Mouse (Mus musculus): Measurements from ENCODE around the gene Usp12. TPM values are rescaled to one million over a fixed set of nuclear protein-coding genes. Genes with fewer than 3 reads are reported as not detected.

Usp12 gene
- polyA plus RNA-seq, 1 experiment from 2014 or later, result 21.0 TPM

DNA sequence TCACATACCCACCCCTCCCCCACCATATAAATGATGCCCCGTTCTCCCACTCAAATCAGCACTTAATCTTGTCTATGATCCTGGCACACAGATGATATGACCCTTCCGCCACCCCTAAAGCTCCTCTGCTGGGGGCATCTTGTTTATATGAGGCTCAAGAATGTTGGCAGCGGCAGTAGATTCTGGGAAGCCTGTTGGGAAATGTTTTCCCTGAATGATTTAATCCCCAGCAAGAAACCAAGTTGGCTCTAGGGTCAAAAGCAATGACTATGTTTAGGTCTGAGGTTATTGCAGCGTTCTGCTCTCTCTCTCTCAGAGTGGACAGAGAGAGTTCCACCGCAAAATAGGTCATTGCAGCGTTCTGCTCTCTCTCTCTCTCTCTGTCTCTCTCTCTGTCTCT lies 89.4 kb downstream of the Usp12 start:
- no peak for ATAC-seq (ENCODE audit: low FRiP score)
- Histone ChIP-seq H3K4me1 (0 out of 2 replicates have a peak, but pooled peaks cover 5% of the 10 kb centered on the region), H3K36me3 (no peaks in the 10 kb centered on the region), H3K4me2 (replicated peaks) (no peak overlapping the region), H3K27me3 (no peaks in the 10 kb centered on the region), H3K9ac (no peak overlapping the region), H3K4me3 (no peak overlapping the region), H3K9me3 (replicated peaks) (no peaks in the 10 kb centered on the region; the same call in 1 of the 2 replicates), H3K27ac (no peak overlapping the region)
- 87% methylated on average over 6 of the region's 6 CpGs for WGBS

DNA sequence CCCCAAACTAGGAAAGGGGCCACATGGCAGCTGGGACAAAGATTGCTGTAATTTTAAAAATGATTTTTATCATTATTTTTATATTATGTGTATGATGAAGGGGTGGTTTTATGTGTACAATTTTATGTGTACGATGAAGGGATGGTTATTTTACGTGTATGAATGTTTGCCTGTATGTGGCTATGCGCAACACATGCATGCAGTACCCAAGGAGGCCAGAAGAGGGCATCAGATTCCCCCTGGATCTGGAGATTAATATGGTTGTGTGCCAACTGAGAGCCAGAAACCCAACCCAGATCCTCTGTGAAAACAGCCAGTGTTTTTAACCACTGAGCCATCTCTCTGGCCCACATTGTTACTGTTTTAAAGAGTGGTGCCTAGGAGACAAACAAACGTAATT lies 90.6 kb downstream of the Usp12 start:
- Histone ChIP-seq H3K9ac (no peak overlapping the region), H3K27ac (no peak overlapping the region), H3K27me3 (no peaks in the 10 kb centered on the region), H3K4me1 (0 out of 2 replicates have a peak, but pooled peaks cover 2% of the 10 kb centered on the region), H3K4me3 (no peak overlapping the region), H3K36me3 (no peaks in the 10 kb centered on the region), H3K9me3 (replicated peaks) (no peaks in the 10 kb centered on the region; the same call in 1 of the 2 replicates), H3K4me2 (replicated peaks) (no peak overlapping the region)
- ATAC-seq (ENCODE audit: low FRiP score), result no peak
- WGBS, result 90% methylated on average over 4 of the region's 4 CpGs

DNA sequence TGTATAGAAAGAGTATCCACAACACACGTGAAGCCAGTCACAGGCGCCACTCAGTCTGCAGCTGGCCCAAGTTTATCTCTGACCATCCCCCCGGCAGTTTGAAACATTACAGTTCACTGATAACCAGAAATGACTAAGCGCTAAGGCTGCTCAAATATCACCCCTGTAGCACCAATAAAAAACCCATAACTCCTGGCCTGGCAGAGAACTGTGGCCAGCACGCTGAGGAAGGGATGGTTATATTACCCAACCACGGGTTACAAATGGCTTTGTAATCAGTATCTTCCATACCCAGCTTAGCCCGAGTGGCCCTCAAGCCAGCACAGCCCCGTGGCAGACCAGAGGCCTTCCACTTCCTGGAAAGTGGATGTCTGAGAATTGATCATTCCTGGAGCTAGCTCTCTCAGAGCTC lies 91.1 kb downstream of the Usp12 start:
- Histone ChIP-seq H3K9ac (no peak overlapping the region), H3K4me2 (replicated peaks) (no peak overlapping the region), H3K36me3 (no peaks in the 10 kb centered on the region), H3K27ac (no peak overlapping the region), H3K9me3 (replicated peaks) (no peaks in the 10 kb centered on the region; the same call in 1 of the 2 replicates), H3K4me3 (no peak overlapping the region), H3K27me3 (no peaks in the 10 kb centered on the region), H3K4me1 (0 out of 2 replicates have a peak, but pooled peaks cover 2% of the 10 kb centered on the region)
- ATAC-seq (ENCODE audit: low FRiP score), result no peak
- 89% methylated on average over 8 of the region's 8 CpGs for WGBS

DNA sequence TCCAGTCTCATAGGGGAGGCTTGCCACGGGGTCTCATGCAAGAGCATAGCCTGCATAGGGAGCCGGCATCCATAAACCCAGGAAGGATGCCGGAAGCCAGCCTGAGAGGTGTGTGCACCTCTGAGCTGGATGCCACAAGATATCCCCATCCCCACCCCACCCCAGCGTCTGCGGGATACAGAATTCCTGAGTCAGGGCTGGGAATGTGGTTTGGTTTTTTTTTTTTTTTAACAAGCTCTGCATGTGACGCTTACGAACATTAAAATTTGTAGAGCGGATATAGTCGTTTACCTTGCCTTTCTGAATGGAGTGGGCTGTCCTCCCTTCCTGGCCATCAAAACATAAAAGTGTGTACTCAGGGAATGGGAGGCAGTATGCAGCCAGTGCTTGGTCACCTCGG lies 94.7 kb downstream of the Usp12 start:
- H3K27me3 ChIP-seq, result no peaks in the 10 kb centered on the region
- no peak overlapping the region for H3K4me2 ChIP-seq (replicated peaks)
- no peaks in the 10 kb centered on the region; the same call in 1 of the 2 replicates for H3K9me3 ChIP-seq (replicated peaks)
- no peaks in the 10 kb centered on the region for H3K4me1 ChIP-seq
- WGBS, result 87% methylated on average over 10 of the region's 10 CpGs
- no peak overlapping the region for H3K4me3 ChIP-seq
- no peaks in the 10 kb centered on the region for H3K36me3 ChIP-seq
- H3K9ac ChIP-seq, result no peak overlapping the region
- no peak overlapping the region for H3K27ac ChIP-seq
- no peak for ATAC-seq (ENCODE audit: low FRiP score)

DNA sequence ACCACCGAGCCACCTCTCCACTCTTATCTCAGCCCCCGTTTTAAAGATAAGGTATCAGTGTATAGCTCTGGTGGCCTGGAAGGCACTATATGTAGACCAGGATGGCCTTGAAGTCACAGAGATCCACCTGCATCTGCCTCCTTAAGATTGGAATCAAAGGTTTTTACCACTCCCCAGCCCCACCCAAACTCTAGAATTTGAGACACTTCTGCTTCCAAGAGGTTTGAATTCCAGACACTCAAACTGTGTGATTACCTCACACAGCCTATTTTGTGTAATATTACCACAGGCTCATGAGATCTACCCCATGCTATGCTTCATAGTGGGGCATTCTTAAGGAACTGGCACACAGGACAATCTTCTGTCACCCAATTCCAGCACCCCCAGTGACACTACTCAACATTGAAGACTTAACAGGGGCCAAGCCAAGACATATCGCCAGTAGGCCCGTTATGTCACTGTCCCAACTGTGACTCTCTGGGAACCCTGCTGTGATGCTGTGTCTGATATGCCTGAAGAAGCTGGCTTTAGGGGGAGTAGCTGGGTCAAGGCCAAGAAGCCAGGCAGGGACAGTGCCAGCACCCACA lies 95.3 kb downstream of the Usp12 start:
- Histone ChIP-seq H3K9me3 (replicated peaks) (no peaks in the 10 kb centered on the region; the same call in 1 of the 2 replicates), H3K27me3 (no peaks in the 10 kb centered on the region), H3K27ac (no peak overlapping the region), H3K4me2 (replicated peaks) (no peak overlapping the region), H3K9ac (no peak overlapping the region), H3K36me3 (no peaks in the 10 kb centered on the region), H3K4me1 (no peaks in the 10 kb centered on the region), H3K4me3 (no peak overlapping the region)
- 93% methylated on average over 4 of the region's 4 CpGs for WGBS
- no peak for ATAC-seq (ENCODE audit: low FRiP score)

DNA sequence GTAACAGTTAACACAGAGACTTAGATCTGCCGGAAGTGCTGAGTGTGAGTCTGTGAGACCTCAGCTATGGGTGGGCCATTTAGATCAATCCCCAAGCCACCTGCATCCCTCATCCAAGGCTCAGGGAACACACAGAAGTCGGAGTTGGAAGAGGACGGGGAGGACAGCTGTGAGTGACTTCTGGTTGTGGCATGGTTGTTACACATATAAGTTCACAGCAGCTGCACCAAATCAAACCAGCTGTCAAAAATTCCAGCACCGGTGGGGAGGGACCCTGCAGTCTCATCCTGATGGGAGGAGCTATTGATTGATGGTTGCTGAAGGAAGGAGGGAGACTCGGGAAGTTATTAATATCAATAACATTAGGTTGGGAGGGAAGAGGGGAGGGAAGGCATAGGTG lies 99.3 kb downstream of the Usp12 start:
- no peak overlapping the region for H3K9ac ChIP-seq
- WGBS, result 70% methylated on average over 5 of the region's 5 CpGs
- no peak overlapping the region for H3K27ac ChIP-seq
- H3K9me3 ChIP-seq (replicated peaks), result no peaks in the 10 kb centered on the region
- no peak overlapping the region for H3K4me2 ChIP-seq (replicated peaks)
- peaks cover 3% of the 10 kb centered on the region; the same call in 1 of the 2 replicates for H3K4me1 ChIP-seq
- no peak for ATAC-seq (ENCODE audit: low FRiP score)
- no peaks in the 10 kb centered on the region for H3K36me3 ChIP-seq
- H3K27me3 ChIP-seq, result no peaks in the 10 kb centered on the region
- H3K4me3 ChIP-seq, result no peak overlapping the region

DNA sequence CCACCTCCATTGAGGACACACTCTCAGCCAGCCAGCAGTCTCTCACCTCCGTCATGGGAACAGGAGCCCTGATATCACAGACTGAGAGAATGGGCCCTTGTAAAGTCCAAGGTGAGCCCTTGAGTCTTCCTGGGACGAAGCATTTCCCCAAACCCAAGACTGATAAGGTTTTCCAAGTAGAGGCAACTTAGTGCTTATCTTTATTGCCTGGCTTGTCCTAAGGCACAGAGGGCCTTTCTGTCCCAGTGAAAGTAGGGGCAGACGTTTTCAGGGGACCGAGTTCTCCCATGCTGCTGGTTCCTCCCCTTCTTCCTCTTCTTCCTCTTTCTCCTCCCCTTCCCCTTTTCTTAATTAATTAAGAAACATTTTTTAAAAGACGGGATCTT lies 101.8 kb downstream of the Usp12 start:
- Histone ChIP-seq H3K9ac (no peak overlapping the region), H3K36me3 (no peaks in the 10 kb centered on the region), H3K9me3 (replicated peaks) (no peaks in the 10 kb centered on the region), H3K4me1 (peaks cover 6% of the 10 kb centered on the region; the same call in 1 of the 2 replicates), H3K27me3 (0 out of 2 replicates have a peak, but pooled peaks cover 2% of the 10 kb centered on the region), H3K4me3 (no peak overlapping the region), H3K27ac (no peak overlapping the region), H3K4me2 (replicated peaks) (no peak overlapping the region)
- ATAC-seq (ENCODE audit: low FRiP score), result no peak
- WGBS, result 73% methylated on average over 5 of the region's 5 CpGs

DNA sequence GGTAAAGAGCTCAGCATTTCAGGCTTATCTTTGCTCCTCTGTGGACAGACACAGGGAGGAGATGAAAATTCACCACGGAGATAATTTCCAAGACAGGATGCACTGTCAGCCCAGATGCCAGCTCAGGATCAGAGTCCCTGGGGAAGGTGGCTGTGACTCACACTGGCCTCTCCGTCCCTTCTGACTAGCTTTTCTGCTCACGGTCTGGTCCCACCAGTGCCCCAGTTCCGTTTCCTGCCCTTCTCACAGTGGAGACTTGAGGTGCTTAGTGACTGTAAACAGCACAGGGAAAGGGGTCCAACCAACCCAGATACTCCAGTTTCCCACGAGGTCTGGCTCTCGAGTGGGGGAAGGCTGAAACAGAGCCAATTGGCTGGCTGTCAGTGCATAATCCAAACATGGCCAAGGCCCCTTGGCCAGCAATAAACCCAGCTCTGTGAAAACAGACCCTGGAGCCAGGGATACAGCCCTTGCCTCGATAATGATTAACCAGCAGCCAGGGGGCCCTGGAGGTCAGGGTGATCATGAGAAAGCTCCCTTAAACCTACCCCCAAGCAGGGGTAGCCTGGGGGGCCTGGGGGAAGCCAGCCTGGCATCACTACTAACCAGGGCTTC lies 102.3 kb downstream of the Usp12 start:
- Histone ChIP-seq H3K4me1 (peaks cover 7% of the 10 kb centered on the region; the same call in 1 of the 2 replicates), H3K27me3 (0 out of 2 replicates have a peak, but pooled peaks cover 2% of the 10 kb centered on the region), H3K27ac (no peak overlapping the region), H3K36me3 (no peaks in the 10 kb centered on the region), H3K9me3 (replicated peaks) (no peaks in the 10 kb centered on the region), H3K4me2 (replicated peaks) (no peak overlapping the region), H3K9ac (no peak overlapping the region), H3K4me3 (no peak overlapping the region)
- 55% methylated on average over 7 of the region's 7 CpGs for WGBS
- ATAC-seq (ENCODE audit: low FRiP score), result no peak

DNA sequence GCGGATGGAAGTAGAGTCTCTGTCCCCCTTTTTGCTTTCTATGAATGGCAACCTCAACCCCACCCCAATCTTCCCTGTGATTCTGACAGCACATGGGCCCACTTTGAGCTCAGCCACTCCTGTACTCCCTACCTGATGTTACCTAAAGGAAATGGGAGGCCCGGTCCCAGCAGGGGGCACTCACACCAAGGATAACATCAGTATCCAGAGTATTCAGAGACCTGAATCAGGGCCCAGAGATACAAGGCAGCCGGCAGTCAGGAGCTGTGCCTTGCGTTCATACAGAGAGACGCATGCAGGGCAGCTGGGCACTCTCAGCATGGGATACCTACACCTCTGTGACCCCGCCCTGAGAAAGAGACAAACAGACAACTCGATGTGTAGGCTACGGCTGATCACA lies 103.1 kb downstream of the Usp12 start:
- Histone ChIP-seq H3K9ac (no peak overlapping the region), H3K27ac (no peak overlapping the region), H3K4me2 (replicated peaks) (no peak overlapping the region), H3K36me3 (no peaks in the 10 kb centered on the region), H3K4me3 (no peak overlapping the region), H3K4me1 (peaks cover 7% of the 10 kb centered on the region; the same call in 1 of the 2 replicates), H3K9me3 (replicated peaks) (no peaks in the 10 kb centered on the region), H3K27me3 (0 out of 2 replicates have a peak, but pooled peaks cover 2% of the 10 kb centered on the region)
- no peak for ATAC-seq (ENCODE audit: low FRiP score)
- WGBS, result 72% methylated on average over 8 of the region's 8 CpGs

DNA sequence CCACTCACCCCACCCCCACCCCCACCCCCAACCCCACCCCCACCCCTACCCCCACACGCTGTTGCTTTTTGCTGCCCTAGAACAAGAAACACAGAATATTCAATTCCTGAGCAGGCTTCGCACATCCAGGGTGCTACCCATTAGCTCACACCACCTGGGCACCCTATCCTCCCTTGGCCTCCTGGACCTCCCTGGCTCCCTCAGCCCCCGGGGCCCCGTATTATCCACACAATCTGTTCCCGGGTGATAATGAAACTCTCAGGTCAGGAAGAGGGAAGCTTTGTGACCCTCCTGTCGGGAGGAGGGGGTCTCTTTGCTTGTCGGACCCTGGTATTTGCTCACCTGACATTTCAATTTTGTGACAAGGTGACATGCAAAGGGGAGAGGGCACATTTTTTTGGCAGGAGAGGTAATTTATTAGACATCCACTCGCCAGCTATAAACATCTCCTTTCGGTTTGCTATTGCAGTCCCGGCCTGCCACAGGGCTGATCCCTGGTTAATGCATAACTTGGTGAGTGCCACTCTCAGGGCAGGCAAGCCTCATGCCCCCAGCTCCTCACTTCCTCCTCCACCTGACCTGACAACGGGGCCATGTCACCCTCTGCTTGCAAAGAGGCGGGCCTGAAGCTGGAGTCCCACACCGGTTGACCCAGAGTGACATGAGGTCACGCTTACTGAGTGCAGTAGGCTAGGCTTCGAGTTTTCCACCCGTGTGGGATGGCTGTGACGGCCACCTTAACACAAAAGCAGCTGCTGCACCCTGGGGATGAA lies 107.1 kb downstream of the Usp12 start:
- Histone ChIP-seq H3K27me3 (0 out of 2 replicates have a peak, but pooled peaks cover 2% of the 10 kb centered on the region), H3K36me3 (no peaks in the 10 kb centered on the region), H3K27ac (no peak overlapping the region), H3K4me2 (replicated peaks) (no peak overlapping the region), H3K4me3 (no peak overlapping the region), H3K9ac (no peak overlapping the region), H3K9me3 (replicated peaks) (no peaks in the 10 kb centered on the region), H3K4me1 (peaks cover 10% of the 10 kb centered on the region; the same call in 1 of the 2 replicates)
- ATAC-seq (ENCODE audit: low FRiP score), result no peak
- WGBS, result 39% methylated on average over 16 of the region's 17 CpGs

DNA sequence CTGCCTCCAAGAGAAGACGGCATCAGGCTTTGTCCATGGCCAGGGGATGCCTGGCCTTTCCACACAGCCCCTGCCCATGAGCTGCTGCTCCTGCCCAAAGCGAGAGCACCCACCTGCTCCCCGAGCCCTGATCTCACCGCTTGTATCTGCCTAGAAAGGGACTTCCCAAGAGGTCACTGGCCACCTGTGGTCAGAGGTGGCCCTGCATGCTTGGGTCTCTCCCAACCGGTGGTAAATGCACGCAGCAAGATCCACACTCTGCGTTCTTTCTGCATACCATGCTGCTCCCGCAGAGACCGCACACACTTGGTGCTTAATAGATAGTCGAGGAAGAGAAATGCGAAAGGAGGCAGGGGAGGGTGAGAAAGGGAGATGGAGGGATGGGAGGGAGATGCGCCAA lies 107.9 kb downstream of the Usp12 start:
- Histone ChIP-seq H3K4me1 (0 out of 2 replicates have a peak, but pooled peaks cover 8% of the 10 kb centered on the region), H3K27ac (no peak overlapping the region), H3K36me3 (no peaks in the 10 kb centered on the region), H3K9me3 (replicated peaks) (no peaks in the 10 kb centered on the region), H3K27me3 (0 out of 2 replicates have a peak, but pooled peaks cover 4% of the 10 kb centered on the region), H3K9ac (no peak overlapping the region), H3K4me3 (no peak overlapping the region), H3K4me2 (replicated peaks) (no peak overlapping the region)
- no peak for ATAC-seq (ENCODE audit: low FRiP score)
- 83% methylated on average over 12 of the region's 12 CpGs for WGBS

Data from hindbrain, embryonic 12.5 days (tissue).